Mouse (Mus musculus): ENCODE results near the gene Palm. TPM values are rescaled to one million over a fixed set of nuclear protein-coding genes. Genes with fewer than 3 reads are reported as not detected.

Gene Palm
- total and polyA plus RNA-seq, 2 experiments from 2014 or later: 156 to 242 TPM

DNA sequence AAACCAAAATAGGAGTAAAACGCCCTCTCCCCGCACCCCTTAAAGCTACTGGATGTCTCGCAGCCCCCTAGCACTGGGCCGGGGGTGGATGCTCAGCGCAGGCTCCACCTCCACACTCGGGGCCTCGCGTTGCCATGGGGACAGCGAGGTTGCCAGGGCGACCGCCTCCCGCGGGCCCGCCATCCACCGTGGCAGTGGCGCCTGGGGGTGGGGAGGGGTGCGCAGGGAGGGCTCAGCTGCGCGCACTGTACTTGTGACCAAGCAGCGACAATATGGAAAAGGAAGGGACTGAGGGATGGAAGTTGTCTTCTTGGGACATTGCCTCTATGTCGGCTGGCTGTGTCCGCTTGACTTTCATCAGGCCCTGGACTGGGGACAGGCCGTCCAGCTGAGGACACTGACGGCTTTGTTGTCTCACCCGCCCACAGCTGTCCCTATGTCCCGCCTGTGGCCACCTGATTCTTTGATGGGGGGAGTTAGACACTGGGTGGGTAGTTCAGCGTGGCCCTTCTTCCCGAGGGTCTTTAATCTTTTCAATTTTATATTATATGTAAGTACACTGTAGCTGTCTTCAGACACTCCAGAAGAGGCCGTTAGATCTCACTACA, 10.4 kb downstream of the Palm start:
- Histone ChIP-seq H3K36me3 (ENCODE audit: insufficient read depth, low read length) (peaks cover 10% of the 10 kb centered on the region; the same call in 1 of the 2 replicates), H3K4me2 (ENCODE audit: low read depth, low read length) (peak overlapping the region; percentile 48), H3K9me3 (ENCODE audit: low read length) (no peaks in the 10 kb centered on the region), H3K4me1 (ENCODE audit: insufficient read depth, low read length) (peaks cover 21% of the 10 kb centered on the region; the same call in 1 of the 2 replicates), H3K9ac (replicated peaks; ENCODE audit: low read length) (peak overlapping the region; percentile 21; the same call in 1 of the 2 replicates), H3K4me3 (ENCODE audit: low read length) (peak overlapping the region; percentile 18), H3K27ac (peak overlapping the region; percentile 74), H3K27me3 (ENCODE audit: insufficient read depth, low read length) (no peaks in the 10 kb centered on the region)
- WGBS: 6% methylated on average over 29 of the region's 29 CpGs
- TF ChIP-seq CTCF (IDR thresholded peaks at IDR 0.05; ENCODE audit: low read depth): no peak
- peak; percentile 92 for ATAC-seq
- peak; percentile 91 for DNase-seq (ENCODE audit: low spot score)

DNA sequence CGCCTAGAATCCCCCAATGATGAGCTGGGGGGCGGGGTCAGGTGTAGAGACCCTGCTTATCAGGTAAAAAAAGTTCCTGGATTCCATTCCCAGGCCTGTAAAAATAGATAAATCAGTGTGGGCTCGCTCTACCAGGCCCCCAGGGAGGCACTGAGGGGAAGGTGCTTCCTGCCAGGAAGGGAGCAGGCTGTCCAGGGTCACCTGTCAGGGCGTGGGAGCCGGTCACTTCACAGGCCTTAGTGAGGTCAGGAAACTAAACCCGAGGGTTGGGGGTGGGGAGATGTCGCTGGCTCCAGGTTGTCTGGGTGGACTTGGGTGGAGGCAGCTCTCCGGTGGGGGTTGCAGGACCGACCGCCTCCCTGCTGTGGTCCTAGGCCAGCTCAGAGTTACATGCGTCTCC, 12.3 kb downstream of the Palm start:
- peaks cover 19% of the 10 kb centered on the region; the same call in 1 of the 2 replicates for H3K36me3 ChIP-seq (ENCODE audit: insufficient read depth, low read length)
- no peak overlapping the region for H3K27ac ChIP-seq
- ATAC-seq (no peak), DNase-seq (ENCODE audit: low spot score) (no peak)
- H3K9ac ChIP-seq (replicated peaks; ENCODE audit: low read length): no peak overlapping the region
- H3K4me1 ChIP-seq (ENCODE audit: insufficient read depth, low read length): peaks cover 21% of the 10 kb centered on the region; the same call in 1 of the 2 replicates
- H3K27me3 ChIP-seq (ENCODE audit: insufficient read depth, low read length): no peaks in the 10 kb centered on the region
- WGBS: 73% methylated on average over 11 of the region's 11 CpGs
- H3K9me3 ChIP-seq (ENCODE audit: low read length): no peaks in the 10 kb centered on the region
- H3K4me2 ChIP-seq (ENCODE audit: low read depth, low read length): no peak overlapping the region
- H3K4me3 ChIP-seq (ENCODE audit: low read length): no peak overlapping the region
- TF ChIP-seq CTCF (IDR thresholded peaks at IDR 0.05; ENCODE audit: low read depth): no peak

DNA sequence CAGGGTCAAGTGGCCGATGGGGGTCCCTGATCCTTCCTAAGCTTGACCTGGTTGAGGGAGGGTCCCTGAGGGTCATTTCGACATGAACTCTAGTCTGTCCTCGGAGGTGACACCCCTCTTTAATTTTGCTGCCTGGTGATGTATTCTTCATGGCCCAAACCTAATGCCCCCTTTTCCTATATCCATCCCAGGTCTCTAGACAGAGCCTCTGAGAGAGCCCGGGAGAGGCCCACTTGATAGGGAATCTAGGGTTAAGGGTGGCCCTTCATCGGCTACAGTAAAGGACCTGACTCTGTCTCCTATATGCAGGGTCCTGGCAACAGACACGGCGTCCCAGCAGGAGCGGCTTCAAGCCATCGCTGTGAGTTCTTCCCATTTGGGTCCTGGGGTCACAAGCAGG, 13.0 kb downstream of the Palm start:
- peaks cover 21% of the 10 kb centered on the region; the same call in 1 of the 2 replicates for H3K4me1 ChIP-seq (ENCODE audit: insufficient read depth, low read length)
- H3K27me3 ChIP-seq (ENCODE audit: insufficient read depth, low read length): no peaks in the 10 kb centered on the region
- no peak overlapping the region for H3K9ac ChIP-seq (replicated peaks; ENCODE audit: low read length)
- WGBS: 84% methylated on average over 9 of the region's 9 CpGs
- no peak for TF ChIP-seq CTCF (IDR thresholded peaks at IDR 0.05; ENCODE audit: low read depth)
- ATAC-seq (no peak), DNase-seq (ENCODE audit: low spot score) (no peak)
- peaks cover 23% of the 10 kb centered on the region; the same call in 1 of the 2 replicates for H3K36me3 ChIP-seq (ENCODE audit: insufficient read depth, low read length)
- no peak overlapping the region for H3K4me2 ChIP-seq (ENCODE audit: low read depth, low read length)
- no peaks in the 10 kb centered on the region for H3K9me3 ChIP-seq (ENCODE audit: low read length)
- H3K4me3 ChIP-seq (ENCODE audit: low read length): no peak overlapping the region
- no peak overlapping the region for H3K27ac ChIP-seq

DNA sequence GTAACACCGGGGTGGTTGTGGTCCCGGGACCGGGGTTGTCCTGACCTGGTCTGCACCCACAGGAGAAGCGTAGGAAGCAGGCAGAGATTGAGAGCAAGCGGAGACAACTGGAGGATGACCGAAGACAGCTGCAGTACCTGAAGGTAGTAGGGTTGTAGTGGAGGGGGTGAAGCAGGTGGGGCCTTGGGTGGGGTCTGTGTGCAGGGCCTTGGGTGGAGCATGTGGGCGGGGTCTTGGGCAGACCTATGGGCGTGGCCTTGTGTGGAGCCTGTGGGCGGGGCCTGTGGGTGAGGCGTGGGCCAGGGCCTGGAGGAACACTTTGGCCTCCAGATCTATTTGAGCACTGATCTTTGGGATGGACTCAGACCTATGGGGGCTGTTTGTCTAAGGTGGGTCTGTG, 13.6 kb downstream of the Palm start:
- Histone ChIP-seq H3K9me3 (ENCODE audit: low read length) (no peaks in the 10 kb centered on the region), H3K36me3 (ENCODE audit: insufficient read depth, low read length) (peaks cover 23% of the 10 kb centered on the region; the same call in 1 of the 2 replicates), H3K4me1 (ENCODE audit: insufficient read depth, low read length) (peaks cover 18% of the 10 kb centered on the region; the same call in 1 of the 2 replicates), H3K27ac (no peak overlapping the region; the same call in 1 of the 2 replicates), H3K9ac (replicated peaks; ENCODE audit: low read length) (no peak overlapping the region), H3K4me2 (ENCODE audit: low read depth, low read length) (no peak overlapping the region), H3K27me3 (ENCODE audit: insufficient read depth, low read length) (no peaks in the 10 kb centered on the region), H3K4me3 (ENCODE audit: low read length) (no peak overlapping the region)
- 85% methylated on average over 10 of the region's 10 CpGs for WGBS
- DNase-seq (ENCODE audit: low spot score) (no peak), ATAC-seq (no peak)
- TF ChIP-seq CTCF (IDR thresholded peaks at IDR 0.05; ENCODE audit: low read depth): no peak

DNA sequence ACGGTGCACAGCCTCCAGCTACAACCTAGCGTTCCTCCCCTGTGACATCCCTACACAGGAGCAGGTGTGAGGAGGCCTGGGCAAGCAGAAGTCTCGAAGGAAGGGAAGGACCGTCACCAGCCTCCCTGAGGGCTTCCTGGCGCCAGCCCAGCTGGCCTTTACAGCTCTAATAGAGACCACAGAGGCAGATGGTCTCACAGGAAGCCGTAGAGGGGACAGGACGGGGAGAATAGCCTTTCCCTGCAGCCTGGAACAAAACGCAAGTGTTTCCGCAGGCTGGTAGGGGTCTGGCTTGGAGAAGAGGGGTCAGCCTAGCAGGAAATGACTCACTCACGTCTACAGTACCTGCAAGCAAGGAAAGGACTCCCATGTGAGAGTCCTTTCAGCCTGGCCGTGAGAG, 14.5 kb downstream of the Palm start:
- no peak overlapping the region for H3K4me3 ChIP-seq (ENCODE audit: low read length)
- H3K36me3 ChIP-seq (ENCODE audit: insufficient read depth, low read length): peaks cover 28% of the 10 kb centered on the region; the same call in 1 of the 2 replicates
- H3K9ac ChIP-seq (replicated peaks; ENCODE audit: low read length): no peak overlapping the region
- no peaks in the 10 kb centered on the region for H3K9me3 ChIP-seq (ENCODE audit: low read length)
- 32% methylated on average over 11 of the region's 11 CpGs for WGBS
- peak; percentile 70 for DNase-seq (ENCODE audit: low spot score)
- H3K27ac ChIP-seq: peak overlapping the region; percentile 58; the same call in 1 of the 2 replicates
- no peak for TF ChIP-seq CTCF (IDR thresholded peaks at IDR 0.05; ENCODE audit: low read depth)
- no peak for ATAC-seq
- no peak overlapping the region for H3K4me2 ChIP-seq (ENCODE audit: low read depth, low read length)
- H3K27me3 ChIP-seq (ENCODE audit: insufficient read depth, low read length): no peaks in the 10 kb centered on the region
- peaks cover 10% of the 10 kb centered on the region; the same call in 1 of the 2 replicates for H3K4me1 ChIP-seq (ENCODE audit: insufficient read depth, low read length)

DNA sequence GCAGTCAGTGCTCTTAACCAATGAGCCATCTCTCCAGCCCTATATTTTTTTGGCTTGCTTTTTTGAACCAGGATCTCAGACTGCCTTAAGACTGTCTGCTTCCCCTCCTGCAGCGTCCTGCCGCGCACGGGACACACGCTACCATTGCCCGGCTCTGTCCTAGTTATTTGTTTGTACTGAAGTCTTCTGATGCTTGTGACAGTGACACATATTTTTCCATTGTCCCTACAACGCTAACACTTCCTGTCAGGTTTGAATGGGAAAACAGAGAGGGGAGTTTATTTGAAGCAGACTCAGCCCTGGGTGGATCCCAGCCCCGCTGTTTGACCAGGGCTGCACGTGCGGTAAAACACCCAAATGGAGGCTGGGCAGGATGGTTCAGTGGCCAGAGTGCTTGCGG, 15.4 kb downstream of the Palm start:
- H3K4me1 ChIP-seq (ENCODE audit: insufficient read depth, low read length): peaks cover 4% of the 10 kb centered on the region; the same call in 1 of the 2 replicates
- ATAC-seq: no peak
- DNase-seq (ENCODE audit: low spot score): no peak
- no peaks in the 10 kb centered on the region for H3K9me3 ChIP-seq (ENCODE audit: low read length)
- no peak for TF ChIP-seq CTCF (IDR thresholded peaks at IDR 0.05; ENCODE audit: low read depth)
- WGBS: 84% methylated on average over 11 of the region's 11 CpGs
- no peak overlapping the region for H3K4me2 ChIP-seq (ENCODE audit: low read depth, low read length)
- no peak overlapping the region for H3K4me3 ChIP-seq (ENCODE audit: low read length)
- H3K27me3 ChIP-seq (ENCODE audit: insufficient read depth, low read length): no peaks in the 10 kb centered on the region
- peaks cover 28% of the 10 kb centered on the region; the same call in 1 of the 2 replicates for H3K36me3 ChIP-seq (ENCODE audit: insufficient read depth, low read length)
- 0 out of 2 replicates have a peak overlapping the region, but pooled peaks have one; percentile 58 for H3K27ac ChIP-seq
- no peak overlapping the region for H3K9ac ChIP-seq (replicated peaks; ENCODE audit: low read length)
